Mouse (Mus musculus) embryonic facial prominence, embryonic 10.5 days (tissue): ENCODE measurements around the gene Rhbdd3. TPM values are rescaled to one million over a fixed set of nuclear protein-coding genes. Genes with fewer than 3 reads are reported as not detected.
"Not testable (repeated sequence)": the region's sequence is repeated elsewhere in the genome, so short reads cannot be mapped to it uniquely, and the experiment has no call there.

Experiments
- DNase-seq: peaks from one replicate; pipeline ENCODE4 v3.0.0-alpha.2; 2017; ENCODE audit warnings: low spot score
- H3K27ac ChIP-seq: fragments of 300-500 bp; sonication (generic); replicated peaks from 2 replicates; pipeline ENCODE4 v1.5.1; 2016; ENCODE audit warnings: mild to moderate bottlenecking
- H3K27me3 ChIP-seq: fragments of 300-500 bp; sonication (generic); replicated peaks from 2 replicates; pipeline ENCODE4 v1.6.1; 2016; ENCODE audit warnings: low read depth, mild to moderate bottlenecking; ENCODE audit not compliant: poor library complexity, severe bottlenecking
- H3K36me3 ChIP-seq: fragments of 300-500 bp; sonication (generic); replicated peaks from 2 replicates; pipeline ENCODE4 v1.6.1; 2016; ENCODE audit warnings: mild to moderate bottlenecking, moderate library complexity
- H3K4me1 ChIP-seq: fragments of 300-500 bp; sonication (generic); 2 replicates; pipeline ENCODE4 v1.6.1; 2016
- H3K4me3 ChIP-seq: fragments of 300-500 bp; sonication (generic); 2 replicates; pipeline ENCODE4 v1.5.1; 2016; ENCODE audit warnings: mild to moderate bottlenecking, moderate library complexity
- H3K9me3 ChIP-seq: fragments of 300-500 bp; sonication (generic); 2 replicates; pipeline ENCODE4 v1.6.1; 2016; ENCODE audit warnings: mild to moderate bottlenecking
- WGBS: fragments of 180-500 bp; shearing (Covaris S2); methylation state at CpG from one replicate; pipeline ENCODE4 v1.1.7; 2016; 5-methylcytosine and 5-hydroxymethylcytosine counted together
- polyA plus RNA-seq: library from polyadenylated mRNA; unstranded; fragments of >200 nt; fragmentation: Nextera tagmentation; extraction: Ambion mirVana; gene quantifications from 2 replicates; pipeline ENCODE4 v1.2.1, GENCODE M21; 2016

The Rhbdd3 gene
- polyA plus RNA-seq, 1 experiment from 2014 or later = 30.8 TPM

GRCm38 (mm10) chr11:5074882-5075281 lies 23.8 kb upstream of the Rhbdd3 start:
- H3K4me3 ChIP-seq = no peak overlapping the region
- no peak overlapping the region for H3K27ac ChIP-seq
- H3K36me3 ChIP-seq = peaks cover 92% of the 10 kb centered on the region
- H3K4me1 ChIP-seq = no peaks in the 10 kb centered on the region
- H3K27me3 ChIP-seq = no peaks in the 10 kb centered on the region
- no peaks in the 10 kb centered on the region for H3K9me3 ChIP-seq
- 73% methylated on average over 4 of the region's 4 CpGs for whole genome bisulfite sequencing
- no peak for DNase-seq

GRCm38 (mm10) chr11:5075760-5076159 lies 23.0 kb upstream of the Rhbdd3 start:
- no peaks in the 10 kb centered on the region for H3K9me3 ChIP-seq
- peaks cover 92% of the 10 kb centered on the region for H3K36me3 ChIP-seq
- no peak overlapping the region for H3K27ac ChIP-seq
- no peak overlapping the region for H3K4me3 ChIP-seq
- no peaks in the 10 kb centered on the region for H3K27me3 ChIP-seq
- H3K4me1 ChIP-seq = no peaks in the 10 kb centered on the region
- no peak for DNase-seq

GRCm38 (mm10) chr11:5076843-5077242 lies 21.9 kb upstream of the Rhbdd3 start:
- H3K36me3 ChIP-seq = peaks cover 92% of the 10 kb centered on the region
- DNase-seq, H3K4me1 ChIP-seq, H3K27me3 ChIP-seq, H3K4me3 ChIP-seq, H3K27ac ChIP-seq, H3K9me3 ChIP-seq: not testable (repeated sequence)
- WGBS = 91% methylated on average over 4 of the region's 5 CpGs

GRCm38 (mm10) chr11:5089147-5089546 lies 9.6 kb upstream of the Rhbdd3 start:
- DNase-seq = no peak
- peaks cover 99% of the 10 kb centered on the region for H3K36me3 ChIP-seq
- 96% methylated on average over 1 of the region's 1 CpGs for WGBS
- H3K27me3 ChIP-seq = no peaks in the 10 kb centered on the region
- no peaks in the 10 kb centered on the region for H3K4me1 ChIP-seq
- H3K27ac ChIP-seq = no peak overlapping the region
- no peaks in the 10 kb centered on the region for H3K9me3 ChIP-seq
- H3K4me3 ChIP-seq = no peak overlapping the region

GRCm38 (mm10) chr11:5091706-5092105 lies 7.0 kb upstream of the Rhbdd3 start:
- Histone ChIP-seq H3K9me3 (no peaks in the 10 kb centered on the region), H3K36me3 (peaks cover 94% of the 10 kb centered on the region), H3K4me1 (peaks cover 10% of the 10 kb centered on the region), H3K4me3 (no peak overlapping the region), H3K27ac (no peak overlapping the region), H3K27me3 (no peaks in the 10 kb centered on the region)
- no peak for DNase-seq
- WGBS = 66% methylated on average over 2 of the region's 2 CpGs

GRCm38 (mm10) chr11:5095877-5096276 lies 2.8 kb upstream of the Rhbdd3 start:
- Histone ChIP-seq H3K9me3 (no peaks in the 10 kb centered on the region), H3K27ac (no peak overlapping the region), H3K36me3 (peaks cover 55% of the 10 kb centered on the region), H3K4me1 (peaks cover 31% of the 10 kb centered on the region), H3K27me3 (no peaks in the 10 kb centered on the region), H3K4me3 (peak overlapping the region; percentile 78)
- DNase-seq = no peak
- WGBS = 80% methylated on average over 5 of the region's 5 CpGs

- DNase-seq = no peak
- 81% methylated on average over 8 of the region's 8 CpGs for WGBS
- Histone ChIP-seq H3K36me3 (peaks cover 49% of the 10 kb centered on the region), H3K27me3 (no peaks in the 10 kb centered on the region), H3K4me3 (peak overlapping the region; percentile 78), H3K27ac (no peak overlapping the region), H3K9me3 (no peaks in the 10 kb centered on the region), H3K4me1 (peaks cover 38% of the 10 kb centered on the region)
These were observed 2.2 kb upstream of the Rhbdd3 start for GRCm38 (mm10) chr11:5096480-5097020.

- H3K4me1 ChIP-seq = peaks cover 40% of the 10 kb centered on the region
- H3K4me3 ChIP-seq = peak overlapping the region; percentile 78
- H3K27ac ChIP-seq = peak overlapping the region; percentile 100
- H3K27me3 ChIP-seq = no peaks in the 10 kb centered on the region
- H3K9me3 ChIP-seq = no peaks in the 10 kb centered on the region
- DNase-seq = peak; percentile 55
- peaks cover 37% of the 10 kb centered on the region for H3K36me3 ChIP-seq
- under 1% methylated on average over 44 of the region's 44 CpGs for WGBS
These were observed 541 bp upstream of the Rhbdd3 start for GRCm38 (mm10) chr11:5098035-5098735.

GRCm38 (mm10) chr11:5099576-5100183 lies 954 bp downstream of the Rhbdd3 start:
- peak overlapping the region; percentile 78 for H3K4me3 ChIP-seq
- H3K27me3 ChIP-seq = no peaks in the 10 kb centered on the region
- under 1% methylated on average over 31 of the region's 31 CpGs for WGBS
- peaks cover 40% of the 10 kb centered on the region for H3K4me1 ChIP-seq
- H3K9me3 ChIP-seq = no peaks in the 10 kb centered on the region
- peak overlapping the region; percentile 100 for H3K27ac ChIP-seq
- peaks cover 39% of the 10 kb centered on the region for H3K36me3 ChIP-seq
- DNase-seq = peak; percentile 91

- peak overlapping the region; percentile 78 for H3K4me3 ChIP-seq
- DNase-seq = no peak
These were observed 1.6 kb downstream of the Rhbdd3 start for GRCm38 (mm10) chr11:5100283-5100682.

GRCm38 (mm10) chr11:5100801-5101200 lies 2.1 kb downstream of the Rhbdd3 start:
- H3K9me3 ChIP-seq = no peaks in the 10 kb centered on the region
- DNase-seq = no peak
- WGBS = 46% methylated on average over 5 of the region's 5 CpGs
- no peaks in the 10 kb centered on the region for H3K27me3 ChIP-seq
- peak overlapping the region; percentile 78 for H3K4me3 ChIP-seq
- H3K4me1 ChIP-seq = peaks cover 39% of the 10 kb centered on the region
- peak overlapping the region; percentile 30; the same call in 1 of the 2 replicates for H3K27ac ChIP-seq
- peaks cover 42% of the 10 kb centered on the region for H3K36me3 ChIP-seq

More at GRCm38 (mm10) chr11:5100283-5100682, 1.6 kb downstream of the Rhbdd3 start:
- peaks cover 40% of the 10 kb centered on the region for H3K4me1 ChIP-seq
- no peaks in the 10 kb centered on the region for H3K9me3 ChIP-seq
- 3% methylated on average over 7 of the region's 7 CpGs for WGBS
- peak overlapping the region; percentile 100 for H3K27ac ChIP-seq
- no peaks in the 10 kb centered on the region for H3K27me3 ChIP-seq
- peaks cover 42% of the 10 kb centered on the region for H3K36me3 ChIP-seq

GRCm38 (mm10) chr11:5101641-5102040 lies 2.9 kb downstream of the Rhbdd3 start:
- Histone ChIP-seq H3K4me3 (0 out of 2 replicates have a peak overlapping the region, but pooled peaks have one; percentile 78), H3K27me3 (no peaks in the 10 kb centered on the region), H3K36me3 (peaks cover 37% of the 10 kb centered on the region), H3K4me1 (peaks cover 31% of the 10 kb centered on the region), H3K27ac (no peak overlapping the region), H3K9me3 (no peaks in the 10 kb centered on the region)
- DNase-seq = no peak
- WGBS = 81% methylated on average over 6 of the region's 6 CpGs

- no peaks in the 10 kb centered on the region for H3K9me3 ChIP-seq
- 91% methylated on average over 7 of the region's 7 CpGs for WGBS
- DNase-seq = no peak
- no peak overlapping the region for H3K4me3 ChIP-seq
- peaks cover 23% of the 10 kb centered on the region for H3K4me1 ChIP-seq
- H3K36me3 ChIP-seq = peaks cover 34% of the 10 kb centered on the region
- no peaks in the 10 kb centered on the region for H3K27me3 ChIP-seq
- no peak overlapping the region for H3K27ac ChIP-seq
These were observed 3.7 kb downstream of the Rhbdd3 start for GRCm38 (mm10) chr11:5102384-5102783.
